Mouse (Mus musculus): ENCODE data around the gene Sbpl. TPM values are rescaled to one million over a fixed set of nuclear protein-coding genes. Genes with fewer than 3 reads are reported as not detected.
"Not testable (repeated sequence)": the region's sequence is repeated elsewhere in the genome, so short reads cannot be mapped to it uniquely, and the experiment has no call there.

Gene Sbpl
- polyA plus RNA-seq, 1 experiment from 2014 or later: not detected

DNA sequence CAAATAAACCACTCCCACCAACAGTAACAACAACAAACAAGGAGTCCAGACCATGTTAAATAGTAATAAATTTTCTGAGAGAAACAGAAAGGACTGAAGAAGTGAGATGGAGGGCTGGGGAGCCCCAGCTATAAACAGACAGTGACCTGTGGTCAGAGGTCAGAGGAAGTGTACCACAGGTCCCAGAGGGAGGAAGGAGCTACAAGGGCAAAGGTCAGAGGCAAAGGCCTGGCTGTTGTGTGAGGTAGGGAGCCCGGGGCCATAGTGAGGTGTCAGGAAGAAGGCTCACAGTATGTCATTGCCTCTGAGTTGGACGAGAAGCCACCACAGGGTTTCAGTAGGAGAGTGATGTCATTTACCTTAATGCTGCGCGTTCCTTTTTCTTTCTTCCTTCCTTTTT is 27.8 kb upstream of the Sbpl start:
- 75% methylated on average over 4 of the region's 4 CpGs for WGBS
- Histone ChIP-seq H3K9me3 (replicated peaks) (no peaks in the 10 kb centered on the region), H3K4me1 (no peaks in the 10 kb centered on the region)

GRCm38 (mm10) chr17:23980297-23980909 is 25.3 kb upstream of the Sbpl start, which contains the start of gene Prss30:
Gene Prss30 (minus strand): TSS chr17:23980566.
- H3K4me2 ChIP-seq: no peak within 1 kb of the TSS
- no peaks in the 10 kb centered on the region for H3K4me1 ChIP-seq
- no peaks in the 10 kb centered on the region for H3K9me3 ChIP-seq (replicated peaks)
- H3K9ac ChIP-seq: no peak within 1 kb of the TSS
- H3K27ac ChIP-seq: no peak within 1 kb of the TSS
- no peak for ATAC-seq
- no peaks in the 10 kb centered on the region for H3K36me3 ChIP-seq (ENCODE audit: poor library complexity, severe bottlenecking)
- WGBS: 83% methylated on average over 10 of the region's 10 CpGs
- no peak within 1 kb of the TSS for H3K4me3 ChIP-seq
- no peaks in the 10 kb centered on the region for H3K27me3 ChIP-seq

More for the DNA sequence above, 27.8 kb upstream of the Sbpl start:
- ATAC-seq: no peak
- no peaks in the 10 kb centered on the region for H3K27me3 ChIP-seq
- H3K36me3 ChIP-seq (ENCODE audit: poor library complexity, severe bottlenecking): no peaks in the 10 kb centered on the region
- no peak overlapping the region for H3K4me3 ChIP-seq
- no peak overlapping the region for H3K9ac ChIP-seq
- H3K27ac ChIP-seq: no peak overlapping the region
- H3K4me2 ChIP-seq: no peak overlapping the region

DNA sequence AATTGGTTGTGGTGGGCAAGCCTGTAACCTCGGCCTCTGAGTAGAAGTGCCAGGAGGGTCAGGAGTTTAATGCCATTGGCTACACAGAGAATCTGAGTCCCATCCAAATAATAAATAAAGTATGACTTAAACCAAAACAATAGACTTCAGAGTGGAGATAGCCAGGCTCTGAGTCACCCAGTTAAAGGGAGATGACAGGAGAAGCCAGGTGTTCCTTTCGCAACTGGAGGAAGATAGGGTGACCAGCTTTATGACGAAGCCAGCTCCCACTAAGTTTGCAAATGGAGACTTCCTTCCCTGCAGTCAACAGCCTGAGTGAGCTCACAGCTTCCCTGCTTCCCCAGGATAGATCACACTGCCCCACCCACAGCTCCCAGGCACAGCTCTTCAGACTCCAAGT is 24.4 kb upstream of the Sbpl start:
- Histone ChIP-seq H3K4me3 (no peak overlapping the region), H3K9me3 (replicated peaks) (no peaks in the 10 kb centered on the region), H3K4me2 (no peak overlapping the region), H3K27me3 (no peaks in the 10 kb centered on the region), H3K27ac (no peak overlapping the region), H3K9ac (no peak overlapping the region), H3K4me1 (no peaks in the 10 kb centered on the region), H3K36me3 (ENCODE audit: poor library complexity, severe bottlenecking) (no peaks in the 10 kb centered on the region)
- WGBS: 78% methylated on average over 3 of the region's 3 CpGs
- no peak for ATAC-seq

DNA sequence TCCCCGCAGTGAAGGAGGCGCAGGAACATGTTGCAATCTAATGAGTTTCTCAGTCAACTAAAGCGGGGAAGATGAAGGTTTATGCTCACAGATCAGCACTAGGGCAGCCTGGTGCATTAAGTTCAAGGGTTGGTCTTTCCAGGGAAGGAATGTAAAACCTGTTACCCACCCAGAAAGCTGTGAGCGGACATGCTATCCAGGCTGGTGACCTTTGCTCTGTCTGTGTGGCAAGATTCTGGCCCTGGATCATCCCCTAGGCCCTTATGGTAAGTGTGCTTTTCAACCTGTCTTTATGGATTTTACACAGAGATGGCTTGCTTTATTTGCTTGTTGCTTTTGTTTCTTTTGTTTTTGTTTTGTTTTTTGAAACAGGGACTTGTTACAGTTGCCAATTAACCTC is 21.6 kb upstream of the Sbpl start:
- Histone ChIP-seq H3K9me3 (replicated peaks) (no peaks in the 10 kb centered on the region), H3K27me3 (no peaks in the 10 kb centered on the region), H3K4me2 (no peak overlapping the region), H3K27ac (no peak overlapping the region), H3K4me3 (no peak overlapping the region), H3K9ac (no peak overlapping the region), H3K4me1 (no peaks in the 10 kb centered on the region), H3K36me3 (ENCODE audit: poor library complexity, severe bottlenecking) (no peaks in the 10 kb centered on the region)
- 79% methylated on average over 4 of the region's 4 CpGs for WGBS
- ATAC-seq: no peak

- no peaks in the 10 kb centered on the region for H3K36me3 ChIP-seq (ENCODE audit: poor library complexity, severe bottlenecking)
- no peak for ATAC-seq
- no peaks in the 10 kb centered on the region for H3K4me1 ChIP-seq
- 78% methylated on average over 9 of the region's 9 CpGs for WGBS
- no peak overlapping the region for H3K9ac ChIP-seq
- no peaks in the 10 kb centered on the region for H3K27me3 ChIP-seq
- H3K27ac ChIP-seq: no peak overlapping the region
- H3K4me3 ChIP-seq: no peak overlapping the region
- H3K4me2 ChIP-seq: no peak overlapping the region
- no peaks in the 10 kb centered on the region for H3K9me3 ChIP-seq (replicated peaks)
Observed at GRCm38 (mm10) chr17:23971315-23971714, 16.2 kb upstream of the Sbpl start.

- H3K4me3 ChIP-seq: no peak overlapping the region
- no peak overlapping the region for H3K27ac ChIP-seq
- H3K9me3 ChIP-seq (replicated peaks): no peaks in the 10 kb centered on the region
- 0% methylated on average over 1 of the region's 1 CpGs for WGBS
- no peak overlapping the region for H3K9ac ChIP-seq
- H3K36me3 ChIP-seq (ENCODE audit: poor library complexity, severe bottlenecking): no peaks in the 10 kb centered on the region
- H3K27me3 ChIP-seq: no peaks in the 10 kb centered on the region
- ATAC-seq: no peak
- H3K4me1 ChIP-seq: 0 out of 2 replicates have a peak, but pooled peaks cover 3% of the 10 kb centered on the region
- no peak overlapping the region for H3K4me2 ChIP-seq
Observed at GRCm38 (mm10) chr17:23969231-23969630, 14.2 kb upstream of the Sbpl start.

DNA sequence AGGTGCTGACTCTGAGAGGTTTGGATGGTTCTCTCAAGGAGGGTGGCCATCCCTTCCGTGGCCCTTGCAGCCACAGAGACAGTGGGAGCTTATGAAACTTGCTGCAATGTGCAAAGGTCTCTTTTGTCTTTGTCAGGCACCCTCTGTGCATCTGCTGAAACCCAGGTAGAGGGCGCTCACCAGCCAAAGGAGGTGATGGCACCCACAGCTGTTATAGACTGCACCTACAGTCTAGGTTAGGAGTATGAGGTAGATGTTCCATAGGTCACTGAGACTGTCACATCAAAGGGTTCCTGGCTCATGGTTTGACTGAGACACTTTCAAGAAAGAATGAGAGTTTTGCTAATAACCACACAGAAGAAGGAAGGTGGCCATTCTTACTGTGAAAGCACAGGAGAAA is 13.7 kb upstream of the Sbpl start:
- no peaks in the 10 kb centered on the region for H3K27me3 ChIP-seq
- 0 out of 2 replicates have a peak, but pooled peaks cover 3% of the 10 kb centered on the region for H3K4me1 ChIP-seq
- no peaks in the 10 kb centered on the region for H3K9me3 ChIP-seq (replicated peaks)
- H3K4me2 ChIP-seq: no peak overlapping the region
- WGBS: 52% methylated on average over 2 of the region's 2 CpGs
- no peaks in the 10 kb centered on the region for H3K36me3 ChIP-seq (ENCODE audit: poor library complexity, severe bottlenecking)
- H3K9ac ChIP-seq: no peak overlapping the region
- H3K27ac ChIP-seq: no peak overlapping the region
- no peak for ATAC-seq
- no peak overlapping the region for H3K4me3 ChIP-seq

DNA sequence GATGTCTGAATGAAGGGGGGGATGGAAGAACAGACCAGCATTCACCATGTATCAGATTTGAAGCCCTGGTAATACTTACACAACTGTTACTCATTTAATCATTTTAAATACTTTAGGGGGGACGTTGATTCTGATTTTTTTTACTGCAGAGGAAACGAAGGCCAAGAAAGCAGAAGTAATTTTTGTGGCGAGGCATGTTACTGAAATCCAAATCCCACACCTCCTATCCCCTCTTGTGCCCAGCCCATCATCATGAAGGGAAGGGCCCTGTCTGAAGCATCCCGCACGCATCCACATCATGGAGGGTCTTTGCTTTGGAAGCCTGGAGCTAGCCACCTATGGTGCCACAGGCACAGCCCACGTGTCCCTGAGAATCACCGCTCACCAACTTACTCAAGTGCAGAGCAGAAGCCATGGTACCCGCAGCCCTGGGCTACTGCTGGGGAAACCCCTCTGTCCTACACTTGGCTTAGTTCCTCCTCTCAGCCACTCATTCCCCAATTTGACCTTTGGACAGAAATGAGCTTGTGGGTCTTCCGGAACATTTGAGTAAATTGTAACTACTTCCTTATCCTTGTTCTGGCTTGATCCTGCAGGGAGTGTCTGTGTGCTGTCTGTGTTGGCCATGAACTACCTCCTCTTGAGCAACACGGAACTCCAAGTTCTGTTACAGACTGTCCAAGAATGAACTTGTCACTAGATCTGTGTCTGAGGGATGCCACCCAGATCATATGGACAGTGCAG is 11.8 kb upstream of the Sbpl start:
- 87% methylated on average over 10 of the region's 10 CpGs for WGBS
- Histone ChIP-seq H3K27ac (no peak overlapping the region), H3K4me3 (no peak overlapping the region), H3K27me3 (no peaks in the 10 kb centered on the region), H3K36me3 (ENCODE audit: poor library complexity, severe bottlenecking) (no peaks in the 10 kb centered on the region), H3K4me2 (no peak overlapping the region), H3K4me1 (0 out of 2 replicates have a peak, but pooled peaks cover 3% of the 10 kb centered on the region), H3K9me3 (replicated peaks) (no peaks in the 10 kb centered on the region), H3K9ac (no peak overlapping the region)
- no peak for ATAC-seq

DNA sequence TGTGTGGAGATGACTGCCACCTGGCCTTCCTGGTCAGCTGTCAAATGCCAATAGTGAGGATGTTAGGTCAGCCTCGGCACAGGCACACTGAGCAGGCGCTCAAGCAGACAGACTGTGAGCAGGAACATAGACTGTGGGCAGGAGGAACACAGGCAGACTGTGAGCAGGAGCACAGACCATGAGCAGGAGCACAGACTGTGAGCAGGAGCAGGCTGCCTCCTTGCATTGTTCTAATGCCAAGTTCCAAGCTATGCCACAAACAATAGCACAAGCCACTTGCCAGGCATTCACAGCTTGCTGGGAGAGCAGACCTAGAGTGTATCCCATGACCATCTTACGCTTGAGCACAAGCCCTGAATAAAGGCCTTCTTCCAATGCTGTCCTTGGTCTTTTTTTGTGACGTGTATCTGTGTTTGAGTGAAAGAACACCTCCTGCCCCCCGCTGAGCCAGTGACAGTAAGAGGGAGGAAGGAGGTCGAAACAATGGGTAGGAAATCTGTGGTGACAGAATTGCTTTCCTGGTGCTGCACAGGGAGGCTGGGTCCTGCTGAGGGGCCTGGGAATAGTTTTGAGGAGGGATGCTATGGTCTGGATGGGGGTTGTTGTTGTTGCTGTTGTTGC is 10.8 kb upstream of the Sbpl start:
- peak; percentile 27; the same call in 1 of the 2 replicates for ATAC-seq
- Histone ChIP-seq H3K4me3 (no peak overlapping the region), H3K27me3 (no peaks in the 10 kb centered on the region), H3K36me3 (ENCODE audit: poor library complexity, severe bottlenecking) (no peaks in the 10 kb centered on the region), H3K9ac (no peak overlapping the region), H3K4me1 (0 out of 2 replicates have a peak, but pooled peaks cover 3% of the 10 kb centered on the region), H3K9me3 (replicated peaks) (no peaks in the 10 kb centered on the region), H3K27ac (no peak overlapping the region), H3K4me2 (no peak overlapping the region)
- 27% methylated on average over 6 of the region's 6 CpGs for WGBS

GRCm38 (mm10) chr17:23961573-23962122 is 6.6 kb upstream of the Sbpl start:
- Histone ChIP-seq H3K27ac (no peak overlapping the region), H3K9me3 (replicated peaks) (no peaks in the 10 kb centered on the region), H3K4me3 (no peak overlapping the region), H3K36me3 (ENCODE audit: poor library complexity, severe bottlenecking) (no peaks in the 10 kb centered on the region), H3K27me3 (no peaks in the 10 kb centered on the region), H3K9ac (no peak overlapping the region), H3K4me2 (no peak overlapping the region), H3K4me1 (0 out of 2 replicates have a peak, but pooled peaks cover 3% of the 10 kb centered on the region)
- 27% methylated on average over 4 of the region's 4 CpGs for WGBS
- no peak for ATAC-seq

DNA sequence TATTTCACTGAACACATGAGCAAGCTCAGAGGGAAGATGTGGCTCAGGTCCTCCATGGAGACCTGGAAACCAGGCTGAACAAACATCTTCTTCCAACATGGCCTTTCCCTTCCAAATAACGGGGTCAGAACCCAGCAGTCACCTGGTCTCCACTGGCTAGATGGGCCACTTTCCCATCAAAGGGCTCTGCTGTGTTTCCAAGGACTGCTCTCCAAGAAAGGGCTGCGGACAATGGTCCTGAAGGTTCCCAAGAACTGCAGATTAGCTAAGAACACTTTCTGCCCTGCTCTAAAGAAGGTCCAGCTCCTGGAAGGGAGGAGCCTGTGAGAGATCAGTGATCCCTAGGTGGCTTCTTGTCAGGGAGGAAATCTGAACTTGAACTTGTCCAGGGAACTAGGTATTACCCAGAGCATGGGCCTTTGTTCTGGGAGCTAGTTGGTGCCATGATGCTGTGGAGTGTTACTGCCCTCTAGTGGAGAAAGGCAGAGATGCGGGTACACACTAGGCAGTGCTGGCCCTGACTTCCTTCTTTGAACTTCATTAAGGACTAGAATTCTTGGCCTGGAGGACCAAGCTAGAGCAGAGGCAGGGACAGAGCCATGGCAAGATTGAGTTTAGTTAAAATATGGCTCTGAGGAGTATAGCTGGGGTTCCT is 5.1 kb upstream of the Sbpl start:
- Histone ChIP-seq H3K9ac (no peak overlapping the region), H3K4me1 (no peaks in the 10 kb centered on the region), H3K4me2 (no peak overlapping the region), H3K9me3 (replicated peaks) (no peaks in the 10 kb centered on the region), H3K27me3 (no peaks in the 10 kb centered on the region), H3K36me3 (ENCODE audit: poor library complexity, severe bottlenecking) (no peaks in the 10 kb centered on the region), H3K27ac (no peak overlapping the region), H3K4me3 (no peak overlapping the region)
- ATAC-seq: peak; percentile 94
- 44% methylated on average over 3 of the region's 3 CpGs for WGBS

DNA sequence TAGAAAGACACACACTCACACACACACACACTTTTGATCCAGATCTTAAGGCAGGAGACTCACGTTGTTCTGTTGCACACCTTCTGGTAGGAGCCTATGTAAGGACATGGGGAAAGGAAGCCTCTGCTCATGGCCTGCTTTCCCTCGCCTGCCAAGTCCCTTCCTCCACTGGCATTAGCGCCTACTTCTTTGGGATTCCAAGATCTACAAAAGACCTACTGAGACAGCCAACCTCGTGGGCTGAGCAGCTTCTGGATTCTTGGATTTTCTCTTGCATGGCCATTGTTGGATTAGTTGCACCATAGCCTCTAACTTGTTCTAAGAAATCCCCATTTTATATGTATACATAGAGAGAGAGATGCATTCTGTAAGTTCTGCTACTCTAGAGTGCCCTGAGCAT is 4.2 kb downstream of the Sbpl start:
- ATAC-seq; H3K9me3 ChIP-seq (replicated peaks); H3K4me3 ChIP-seq; H3K9ac ChIP-seq; H3K36me3 ChIP-seq (ENCODE audit: poor library complexity, severe bottlenecking); H3K27ac ChIP-seq; H3K4me2 ChIP-seq; H3K4me1 ChIP-seq; H3K27me3 ChIP-seq: not testable (repeated sequence)
- 73% methylated on average over 4 of the region's 4 CpGs for WGBS

Data from forebrain, embryonic 13.5 days (tissue).